Mouse (Mus musculus) ovary, adult 10 weeks (tissue): ENCODE results near the gene Ly75. TPM values are rescaled to one million over a fixed set of nuclear protein-coding genes. Genes with fewer than 3 reads are reported as not detected.

Source experiments
- polyA plus RNA-seq: library from polyadenylated mRNA; stranded (reverse); fragments of 350-450 nt; fragmentation: Illumina TruSeq; extraction: RNeasy Lipid Tissue Mini Kit (QIAGEN cat#74804); gene quantifications from one replicate; pipeline ENCODE4 v1.2.3, GENCODE M21; 2014

Ly75 gene
- 3.9 TPM for polyA plus RNA-seq

DNA sequence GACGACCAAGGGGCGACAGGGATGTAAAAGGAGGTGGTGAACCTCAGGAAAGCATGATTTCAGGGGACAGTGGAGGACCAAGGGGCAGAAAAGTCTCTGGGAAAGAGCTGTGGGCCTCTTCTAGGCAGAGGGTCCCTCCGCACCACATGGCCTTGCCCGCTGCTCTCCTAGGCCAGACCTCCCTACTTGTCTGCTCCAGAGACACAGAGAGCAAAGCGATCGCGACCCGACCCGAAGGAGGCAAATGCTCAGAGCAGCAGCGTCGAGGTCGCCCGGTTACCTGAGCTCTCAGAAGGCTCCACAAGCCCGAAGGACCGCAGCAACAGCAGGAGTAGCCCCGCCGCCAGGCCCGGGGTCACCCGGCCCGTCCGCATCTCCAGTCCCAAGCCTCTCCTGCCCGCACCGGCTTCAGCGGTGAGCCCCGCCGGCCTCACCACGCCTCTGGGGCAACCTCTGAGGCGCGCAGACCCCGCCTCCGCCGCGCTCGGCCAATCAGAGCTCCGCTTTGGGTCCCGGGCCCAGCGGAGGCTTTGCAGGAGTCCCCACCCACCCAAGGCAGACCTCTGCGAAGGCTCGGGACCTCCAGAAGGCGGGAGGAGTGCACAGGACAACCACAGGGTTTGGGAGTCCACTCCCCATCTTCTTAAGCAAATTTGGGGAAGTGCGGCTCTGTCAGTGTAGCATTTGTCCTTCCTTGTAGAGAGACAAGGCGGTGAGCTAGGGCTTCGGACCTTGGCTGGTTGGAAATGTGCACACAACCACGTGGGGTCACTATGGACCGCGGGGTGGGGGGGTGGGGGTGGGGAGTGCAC is at the start of gene Ly75:
Ly75 (minus strand) TSS at position 446 of the 812 bp plus-strand sequence.

DNA sequence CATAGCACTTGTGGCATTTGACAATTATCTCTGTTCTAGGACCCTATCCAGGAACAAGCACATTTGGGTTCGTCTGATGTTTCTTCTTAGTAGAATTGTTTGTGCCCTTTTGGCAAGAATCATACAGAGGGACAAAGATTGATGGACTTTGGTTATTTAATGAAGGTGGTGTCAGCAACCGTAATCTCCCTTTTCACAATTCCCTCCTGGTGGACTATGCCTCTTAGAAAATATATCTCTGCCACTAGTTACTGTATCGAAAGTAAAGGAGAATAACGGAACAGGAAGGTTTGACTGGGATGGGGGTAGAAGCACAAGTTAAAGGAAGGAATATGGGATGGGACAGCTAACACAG is 98.7 kb downstream of the Ly75 start, which contains the start of gene Cd302:
Cd302 (minus strand) TSS at position 22 of the 355 bp plus-strand sequence.

Other genes with a start within 250 kb of the Ly75 start
- 81.4 TPM for gene Baz2b, start 173.5 kb downstream of the Ly75 start, polyA plus RNA-seq
- 241 TPM for gene March7, start 173.4 kb downstream of the Ly75 start, polyA plus RNA-seq
- gene Cd302, start 98.8 kb downstream of the Ly75 start, polyA plus RNA-seq = 120 TPM
- 10.4 TPM for gene Pla2r1, start 170.0 kb upstream of the Ly75 start, polyA plus RNA-seq